Mouse (Mus musculus): ENCODE data around the gene Nup54. TPM values are rescaled to one million over a fixed set of nuclear protein-coding genes. Genes with fewer than 3 reads are reported as not detected.
A peak's percentile ranks its signal among the peaks of the same experiment; 100 is the strongest.

The Nup54 gene
- polyA plus RNA-seq, 1 experiment from 2014 or later, result 72.5 TPM

- Histone ChIP-seq H3K4me2 (peak overlapping the region; percentile 62), H3K9ac (ENCODE audit: low read depth, low read length) (peak overlapping the region; percentile 20; the same call in 1 of the 2 replicates), H3K36me3 (ENCODE audit: control insufficient read depth, insufficient read depth, low read length) (no peaks in the 10 kb centered on the region), H3K4me1 (replicated peaks; ENCODE audit: control insufficient read depth, insufficient read depth, low read length) (peaks cover 22% of the 10 kb centered on the region), H3K9me3 (ENCODE audit: control insufficient read depth, low read length) (no peaks in the 10 kb centered on the region), H3K27ac (ENCODE audit: low read depth, low read length) (no peak overlapping the region), H3K27me3 (replicated peaks; ENCODE audit: control insufficient read depth, insufficient read depth, low read length) (peaks cover 44% of the 10 kb centered on the region), H3K4me3 (ENCODE audit: low read depth, low read length) (peak overlapping the region; percentile 35)
- ATAC-seq (replicated peaks; ENCODE audit: low FRiP score) (no peak), DNase-seq (ENCODE audit: low spot score) (no peak)
- WGBS, result 35% methylated on average over 18 of the region's 18 CpGs
Observed at GRCm38 (mm10) chr5:92392542-92392941, 42.5 kb downstream of the Nup54 start.

- Histone ChIP-seq H3K4me3 (ENCODE audit: low read depth, low read length) (no peak overlapping the region), H3K4me1 (replicated peaks; ENCODE audit: control insufficient read depth, insufficient read depth, low read length) (peaks cover 9% of the 10 kb centered on the region), H3K4me2 (no peak overlapping the region), H3K36me3 (ENCODE audit: control insufficient read depth, insufficient read depth, low read length) (no peaks in the 10 kb centered on the region), H3K9ac (ENCODE audit: low read depth, low read length) (no peak overlapping the region), H3K27me3 (replicated peaks; ENCODE audit: control insufficient read depth, insufficient read depth, low read length) (peaks cover 45% of the 10 kb centered on the region), H3K27ac (ENCODE audit: low read depth, low read length) (no peak overlapping the region), H3K9me3 (ENCODE audit: control insufficient read depth, low read length) (no peaks in the 10 kb centered on the region)
- ATAC-seq (replicated peaks; ENCODE audit: low FRiP score) (no peak), DNase-seq (ENCODE audit: low spot score) (no peak)
- WGBS, result 65% methylated on average over 8 of the region's 8 CpGs
Observed at GRCm38 (mm10) chr5:92390615-92391014, 44.4 kb downstream of the Nup54 start.

GRCm38 (mm10) chr5:92389977-92390376 is 45.0 kb downstream of the Nup54 start:
- DNase-seq (ENCODE audit: low spot score), result no peak
- H3K4me3 ChIP-seq (ENCODE audit: low read depth, low read length), result no peak overlapping the region
- H3K9ac ChIP-seq (ENCODE audit: low read depth, low read length), result no peak overlapping the region
- no peaks in the 10 kb centered on the region for H3K9me3 ChIP-seq (ENCODE audit: control insufficient read depth, low read length)
- H3K4me2 ChIP-seq, result no peak overlapping the region
- no peak overlapping the region for H3K27ac ChIP-seq (ENCODE audit: low read depth, low read length)
- WGBS, result 74% methylated on average over 2 of the region's 2 CpGs
- H3K27me3 ChIP-seq (replicated peaks; ENCODE audit: control insufficient read depth, insufficient read depth, low read length), result peaks cover 45% of the 10 kb centered on the region
- H3K36me3 ChIP-seq (ENCODE audit: control insufficient read depth, insufficient read depth, low read length), result no peaks in the 10 kb centered on the region
- no peak for ATAC-seq (replicated peaks; ENCODE audit: low FRiP score)
- H3K4me1 ChIP-seq (replicated peaks; ENCODE audit: control insufficient read depth, insufficient read depth, low read length), result peaks cover 9% of the 10 kb centered on the region

- Histone ChIP-seq H3K9me3 (ENCODE audit: control insufficient read depth, low read length) (no peaks in the 10 kb centered on the region), H3K4me2 (no peak overlapping the region), H3K36me3 (ENCODE audit: control insufficient read depth, insufficient read depth, low read length) (no peaks in the 10 kb centered on the region), H3K4me1 (replicated peaks; ENCODE audit: control insufficient read depth, insufficient read depth, low read length) (peaks cover 2% of the 10 kb centered on the region; the same call in 1 of the 2 replicates), H3K9ac (ENCODE audit: low read depth, low read length) (no peak overlapping the region), H3K27me3 (replicated peaks; ENCODE audit: control insufficient read depth, insufficient read depth, low read length) (peaks cover 29% of the 10 kb centered on the region), H3K27ac (ENCODE audit: low read depth, low read length) (no peak overlapping the region), H3K4me3 (ENCODE audit: low read depth, low read length) (no peak overlapping the region)
- 71% methylated on average over 11 of the region's 11 CpGs for WGBS
- DNase-seq (ENCODE audit: low spot score), result no peak
- ATAC-seq (replicated peaks; ENCODE audit: low FRiP score), result no peak
Observed at GRCm38 (mm10) chr5:92387433-92387832, 47.6 kb downstream of the Nup54 start.

- peaks cover 2% of the 10 kb centered on the region; the same call in 1 of the 2 replicates for H3K4me1 ChIP-seq (replicated peaks; ENCODE audit: control insufficient read depth, insufficient read depth, low read length)
- no peak overlapping the region for H3K27ac ChIP-seq (ENCODE audit: low read depth, low read length)
- DNase-seq (ENCODE audit: low spot score) (no peak), ATAC-seq (replicated peaks; ENCODE audit: low FRiP score) (0 out of 2 replicates have a peak, but pooled peaks have one; percentile 32)
- H3K9me3 ChIP-seq (ENCODE audit: control insufficient read depth, low read length), result no peaks in the 10 kb centered on the region
- H3K9ac ChIP-seq (ENCODE audit: low read depth, low read length), result no peak overlapping the region
- peaks cover 21% of the 10 kb centered on the region for H3K27me3 ChIP-seq (replicated peaks; ENCODE audit: control insufficient read depth, insufficient read depth, low read length)
- no peaks in the 10 kb centered on the region for H3K36me3 ChIP-seq (ENCODE audit: control insufficient read depth, insufficient read depth, low read length)
- H3K4me3 ChIP-seq (ENCODE audit: low read depth, low read length), result no peak overlapping the region
- WGBS, result 28% methylated on average over 6 of the region's 6 CpGs
- no peak overlapping the region for H3K4me2 ChIP-seq
Observed at GRCm38 (mm10) chr5:92386643-92387042, 48.4 kb downstream of the Nup54 start.

- no peak overlapping the region for H3K9ac ChIP-seq (ENCODE audit: low read depth, low read length)
- ATAC-seq (replicated peaks; ENCODE audit: low FRiP score) (no peak), DNase-seq (ENCODE audit: low spot score) (no peak)
- no peaks in the 10 kb centered on the region for H3K36me3 ChIP-seq (ENCODE audit: control insufficient read depth, insufficient read depth, low read length)
- WGBS, result 72% methylated on average over 5 of the region's 5 CpGs
- peaks cover 2% of the 10 kb centered on the region; the same call in 1 of the 2 replicates for H3K4me1 ChIP-seq (replicated peaks; ENCODE audit: control insufficient read depth, insufficient read depth, low read length)
- no peaks in the 10 kb centered on the region for H3K9me3 ChIP-seq (ENCODE audit: control insufficient read depth, low read length)
- no peak overlapping the region for H3K4me3 ChIP-seq (ENCODE audit: low read depth, low read length)
- H3K27me3 ChIP-seq (replicated peaks; ENCODE audit: control insufficient read depth, insufficient read depth, low read length), result peaks cover 15% of the 10 kb centered on the region
- no peak overlapping the region for H3K4me2 ChIP-seq
- H3K27ac ChIP-seq (ENCODE audit: low read depth, low read length), result no peak overlapping the region
Observed at GRCm38 (mm10) chr5:92386102-92386501, 48.9 kb downstream of the Nup54 start.

- ATAC-seq (replicated peaks; ENCODE audit: low FRiP score) (peak; percentile 46; the same call in 1 of the 2 replicates), DNase-seq (ENCODE audit: low spot score) (no peak)
- peaks cover 5% of the 10 kb centered on the region for H3K27me3 ChIP-seq (replicated peaks; ENCODE audit: control insufficient read depth, insufficient read depth, low read length)
- 36% methylated on average over 7 of the region's 7 CpGs for WGBS
- H3K4me3 ChIP-seq (ENCODE audit: low read depth, low read length), result no peak overlapping the region
- no peak overlapping the region for H3K9ac ChIP-seq (ENCODE audit: low read depth, low read length)
- no peaks in the 10 kb centered on the region for H3K36me3 ChIP-seq (ENCODE audit: control insufficient read depth, insufficient read depth, low read length)
- H3K27ac ChIP-seq (ENCODE audit: low read depth, low read length), result no peak overlapping the region
- H3K9me3 ChIP-seq (ENCODE audit: control insufficient read depth, low read length), result no peaks in the 10 kb centered on the region
- H3K4me1 ChIP-seq (replicated peaks; ENCODE audit: control insufficient read depth, insufficient read depth, low read length), result peaks cover 2% of the 10 kb centered on the region; the same call in 1 of the 2 replicates
- H3K4me2 ChIP-seq, result no peak overlapping the region
Observed at GRCm38 (mm10) chr5:92384855-92385254, 50.2 kb downstream of the Nup54 start.

- no peak for ATAC-seq (replicated peaks; ENCODE audit: low FRiP score)
- WGBS, result 78% methylated on average over 7 of the region's 7 CpGs
- no peaks in the 10 kb centered on the region for H3K9me3 ChIP-seq (ENCODE audit: control insufficient read depth, low read length)
Observed at GRCm38 (mm10) chr5:92383747-92384146, 51.3 kb downstream of the Nup54 start.

GRCm38 (mm10) chr5:92382349-92382679 is 52.7 kb downstream of the Nup54 start:
- no peaks in the 10 kb centered on the region for H3K27me3 ChIP-seq (replicated peaks; ENCODE audit: control insufficient read depth, insufficient read depth, low read length)
- no peaks in the 10 kb centered on the region for H3K36me3 ChIP-seq (ENCODE audit: control insufficient read depth, insufficient read depth, low read length)
- H3K9me3 ChIP-seq (ENCODE audit: control insufficient read depth, low read length), result no peaks in the 10 kb centered on the region
- no peak overlapping the region for H3K27ac ChIP-seq (ENCODE audit: low read depth, low read length)
- DNase-seq (ENCODE audit: low spot score) (no peak), ATAC-seq (replicated peaks; ENCODE audit: low FRiP score) (no peak)
- no peak overlapping the region for H3K9ac ChIP-seq (ENCODE audit: low read depth, low read length)
- H3K4me3 ChIP-seq (ENCODE audit: low read depth, low read length), result no peak overlapping the region
- H3K4me2 ChIP-seq, result no peak overlapping the region
- peaks cover 2% of the 10 kb centered on the region; the same call in 1 of the 2 replicates for H3K4me1 ChIP-seq (replicated peaks; ENCODE audit: control insufficient read depth, insufficient read depth, low read length)
- 52% methylated on average over 9 of the region's 9 CpGs for WGBS

More at GRCm38 (mm10) chr5:92383747-92384146, 51.3 kb downstream of the Nup54 start:
- Histone ChIP-seq H3K27ac (ENCODE audit: low read depth, low read length) (no peak overlapping the region), H3K4me1 (replicated peaks; ENCODE audit: control insufficient read depth, insufficient read depth, low read length) (peaks cover 2% of the 10 kb centered on the region; the same call in 1 of the 2 replicates), H3K4me3 (ENCODE audit: low read depth, low read length) (no peak overlapping the region), H3K9ac (ENCODE audit: low read depth, low read length) (no peak overlapping the region), H3K36me3 (ENCODE audit: control insufficient read depth, insufficient read depth, low read length) (no peaks in the 10 kb centered on the region), H3K4me2 (no peak overlapping the region), H3K27me3 (replicated peaks; ENCODE audit: control insufficient read depth, insufficient read depth, low read length) (peaks cover 2% of the 10 kb centered on the region; the same call in 1 of the 2 replicates)
- DNase-seq (ENCODE audit: low spot score), result no peak

Data from liver, embryonic 11.5 days (tissue).